Mouse (Mus musculus): Measurements from ENCODE around the gene Pik3r1.

DNA sequence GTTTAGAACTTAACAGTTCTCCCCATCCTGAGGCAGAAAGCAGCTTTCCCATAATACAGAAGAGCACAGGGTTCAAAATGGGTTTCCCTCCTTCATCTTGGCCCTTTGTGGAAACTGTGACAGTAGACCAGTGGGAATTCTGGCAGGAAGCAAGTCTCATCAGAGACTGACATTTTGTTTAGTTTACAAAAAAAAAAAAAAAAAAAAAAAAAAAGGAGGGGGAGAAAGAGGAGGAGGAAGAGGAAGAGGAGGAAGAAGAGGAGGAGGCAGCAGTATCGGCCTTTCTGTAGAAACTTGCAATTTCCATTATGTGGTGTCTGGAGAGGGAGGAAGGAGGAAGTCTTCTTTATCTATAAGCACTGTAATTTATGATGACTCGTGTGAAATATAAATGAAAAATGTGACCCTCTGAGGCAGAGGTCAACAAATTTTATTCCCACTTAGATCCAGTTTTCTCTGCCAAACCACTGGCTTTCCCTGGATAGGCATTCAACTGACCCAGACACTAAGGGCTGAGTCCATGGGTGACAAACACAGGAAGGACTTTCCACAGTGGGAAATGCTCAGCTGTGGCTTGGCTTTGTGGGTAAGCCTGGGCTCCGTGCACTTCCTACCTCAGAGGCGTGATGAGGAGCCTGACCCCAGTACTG lies 28.2 kb downstream of the Pik3r1 start:
- TF ChIP-seq POLR2A (IDR thresholded peaks at IDR 0.05; ENCODE audit: low read depth, low read length) (no peak), CTCF (IDR thresholded peaks at IDR 0.05; ENCODE audit: extremely low read depth, insufficient read depth, insufficient read length, insufficient replicate concordance) (no peak)

All from spleen, adult 2 months (tissue).